Mouse (Mus musculus) ES-E14 (cell line): Measurements from ENCODE around the gene Guca2b. TPM values are rescaled to one million over a fixed set of nuclear protein-coding genes. Genes with fewer than 3 reads are reported as not detected.

ENCODE experiments used
- DNase-seq: peaks from one replicate; pipeline ENCODE4 v3.0.0-alpha.2; 2013; ENCODE audit warnings: low read depth, low spot score
- H3K27ac ChIP-seq: 2 replicates; pipeline ENCODE4 v1.5.1; 2012; ENCODE audit warnings: low read depth, mild to moderate bottlenecking, low read length, moderate library complexity, mixed read lengths; ENCODE audit not compliant: poor library complexity, insufficient read depth, severe bottlenecking
- H3K36me3 ChIP-seq: 2 replicates; pipeline ENCODE4 v1.6.1; 2012; ENCODE audit warnings: mild to moderate bottlenecking, low read length, moderate library complexity, mixed read lengths; ENCODE audit not compliant: control insufficient read depth, poor library complexity, insufficient read depth, severe bottlenecking
- H3K4me1 ChIP-seq, 2 experiments: fragments of 150-350 bp in 1 of 2; sonication (generic) in 1 of 2; 2 replicates each; pipeline ENCODE4 v1.6.1; 2012; ENCODE audit warnings: low read length in 2 of 2, mild to moderate bottlenecking in 1 of 2, mixed read lengths in 1 of 2; ENCODE audit not compliant: control insufficient read depth in 2 of 2, insufficient read depth in 2 of 2, poor library complexity in 1 of 2
- H3K4me3 ChIP-seq, 2 experiments: fragments of 150-350 bp in 1 of 2; sonication (generic) in 1 of 2; 2 replicates each; pipeline ENCODE4 v1.5.1; 2012; ENCODE audit warnings: low read length in 2 of 2, low read depth in 1 of 2, mild to moderate bottlenecking in 1 of 2, mixed read lengths in 1 of 2; ENCODE audit not compliant: insufficient read depth in 1 of 2, poor library complexity in 1 of 2, severe bottlenecking in 1 of 2
- H3K9ac ChIP-seq: 2 replicates; pipeline ENCODE4 v1.6.1; 2012; ENCODE audit warnings: low read depth, mild to moderate bottlenecking, low read length, mixed read lengths; ENCODE audit not compliant: poor library complexity, insufficient read depth, severe bottlenecking
- H3K9me3 ChIP-seq: fragments of 150-350 bp; sonication (generic); 2 replicates; pipeline ENCODE4 v1.6.1; 2012; ENCODE audit warnings: low read depth, mild to moderate bottlenecking, low read length; ENCODE audit not compliant: control insufficient read depth, insufficient read depth
- CHD2 ChIP-seq: IDR thresholded peaks from 2 replicates; pipeline ENCODE4 v1.6.1; 2014; ENCODE audit warnings: mild to moderate bottlenecking, low read depth, low read length, inconsistent platforms
- HCFC1 ChIP-seq: IDR thresholded peaks from 2 replicates; pipeline ENCODE4 v1.6.1; 2012; ENCODE audit warnings: low read length, inconsistent platforms, borderline replicate concordance; ENCODE audit not compliant: insufficient read depth
- MAFK ChIP-seq: IDR thresholded peaks from 2 replicates; pipeline ENCODE4 v1.6.1; 2014; ENCODE audit warnings: mild to moderate bottlenecking, low read depth, low read length, inconsistent platforms; ENCODE audit not compliant: insufficient read depth
- ZC3H11A ChIP-seq: IDR thresholded peaks from 2 replicates; pipeline ENCODE4 v1.6.1; 2012; ENCODE audit warnings: low read depth, mild to moderate bottlenecking, inconsistent platforms, low read length, borderline replicate concordance
- ZNF384 ChIP-seq: IDR thresholded peaks from 2 replicates; pipeline ENCODE4 v1.6.1; 2012; ENCODE audit warnings: low read depth, low read length, inconsistent platforms
- in situ Hi-C, 2 experiments: fragments of 600-800 bp; cut with MboI; formaldehyde crosslinking; loops; one replicate each; pipeline ENCODE4 v1.15.1; 2025; ENCODE audit warnings: low sequenced_read_pairs in 2 of 2, inconsistent platforms in 1 of 2; ENCODE audit not compliant: unreplicated experiment in 2 of 2
- total RNA-seq: library from RNA; depleted of rRNA; stranded (reverse); fragments of 300-350 nt; gene quantifications from 2 replicates; pipeline ENCODE4 v1.2.3, GENCODE M21; 2012; rRNA removed

Gene Guca2b
- total RNA-seq = not detected in 2 replicates

GRCm38 (mm10) chr4:119658731-119659130 is at the start of gene Guca2b:
Gene Guca2b, minus strand, starts transcription at chr4:119658954.
- no peak within 1 kb of the TSS for H3K27ac ChIP-seq

GRCm38 (mm10) chr4:119707751-119708150 is 49.0 kb upstream of the Guca2b start:
- TF ChIP-seq HCFC1 (no peak), CHD2 (no peak), ZC3H11A (no peak)
- Histone ChIP-seq H3K4me3 (no peak overlapping the region), H3K4me1 (peaks cover 0 to 2% of the 10 kb centered on the region in 2 experiments; a peak in 1 of 4 replicates), H3K36me3 (no peaks in the 10 kb centered on the region), H3K9me3 (no peaks in the 10 kb centered on the region), H3K9ac (no peak overlapping the region), H3K27ac (no peak overlapping the region)
- no peak for DNase-seq
- in situ Hi-C loops = no loop called here

More at GRCm38 (mm10) chr4:119658731-119659130, at the start of gene Guca2b:
- Histone ChIP-seq H3K4me1 (no peaks in the 10 kb centered on the region), H3K9ac (no peak within 1 kb of the TSS), H3K4me3 (no peak within 1 kb of the TSS), H3K9me3 (no peaks in the 10 kb centered on the region), H3K36me3 (no peaks in the 10 kb centered on the region)
- TF ChIP-seq ZC3H11A (no peak), HCFC1 (no peak), ZNF384 (no peak), MAFK (no peak), CHD2 (no peak)
- no peak for DNase-seq
- in situ Hi-C loops = no loop called here

- peaks cover 0 to 2% of the 10 kb centered on the region in 2 experiments; a peak in 1 of 4 replicates for H3K4me1 ChIP-seq
- H3K9ac ChIP-seq = no peak overlapping the region
- no peaks in the 10 kb centered on the region for H3K36me3 ChIP-seq
- TF ChIP-seq ZNF384 (no peak), ZC3H11A (no peak), MAFK (no peak), HCFC1 (no peak), CHD2 (no peak)
- no peaks in the 10 kb centered on the region for H3K9me3 ChIP-seq
- H3K4me3 ChIP-seq = no peak overlapping the region
- in situ Hi-C loops = no loop called here
- DNase-seq = no peak
- no peak overlapping the region for H3K27ac ChIP-seq
Observed at GRCm38 (mm10) chr4:119707326-119707725, 48.6 kb upstream of the Guca2b start.

- TF ChIP-seq ZC3H11A = no peak
- no peak for TF ChIP-seq HCFC1
- no peak for TF ChIP-seq ZNF384
- TF ChIP-seq CHD2 = no peak
Observed at GRCm38 (mm10) chr4:119703965-119704364, 45.2 kb upstream of the Guca2b start.

GRCm38 (mm10) chr4:119701269-119701954 is 42.7 kb upstream of the Guca2b start:
- no peaks in the 10 kb centered on the region for H3K4me1 ChIP-seq
- H3K9ac ChIP-seq = no peak overlapping the region
- no peak for TF ChIP-seq HCFC1
- TF ChIP-seq CHD2 = no peak
- in situ Hi-C loops = no loop called here
- no peak for DNase-seq
- no peak overlapping the region for H3K27ac ChIP-seq
- no peaks in the 10 kb centered on the region for H3K9me3 ChIP-seq
- H3K36me3 ChIP-seq = no peaks in the 10 kb centered on the region
- H3K4me3 ChIP-seq = no peak overlapping the region

More at GRCm38 (mm10) chr4:119703965-119704364, 45.2 kb upstream of the Guca2b start:
- no peak overlapping the region for H3K4me3 ChIP-seq
- no peaks in the 10 kb centered on the region for H3K36me3 ChIP-seq
- H3K4me1 ChIP-seq = peaks cover 0 to 2% of the 10 kb centered on the region in 2 experiments; a peak in 1 of 4 replicates
- no peak overlapping the region for H3K9ac ChIP-seq
- no peaks in the 10 kb centered on the region for H3K9me3 ChIP-seq
- no peak overlapping the region for H3K27ac ChIP-seq
- in situ Hi-C loops = no loop called here
- DNase-seq = no peak
